Mouse (Mus musculus) c-Kit-positive CD71-positive TER-119-negative erythroid progenitor cells, embryonic 14.5 days (primary cell): ENCODE measurements around the gene Sac3d1.

ENCODE experiments used
- DNase-seq: peaks from one replicate; pipeline ENCODE4 v3.0.0-alpha.2; 2013; ENCODE audit warnings: low read depth

Sac3d1 gene

DNA sequence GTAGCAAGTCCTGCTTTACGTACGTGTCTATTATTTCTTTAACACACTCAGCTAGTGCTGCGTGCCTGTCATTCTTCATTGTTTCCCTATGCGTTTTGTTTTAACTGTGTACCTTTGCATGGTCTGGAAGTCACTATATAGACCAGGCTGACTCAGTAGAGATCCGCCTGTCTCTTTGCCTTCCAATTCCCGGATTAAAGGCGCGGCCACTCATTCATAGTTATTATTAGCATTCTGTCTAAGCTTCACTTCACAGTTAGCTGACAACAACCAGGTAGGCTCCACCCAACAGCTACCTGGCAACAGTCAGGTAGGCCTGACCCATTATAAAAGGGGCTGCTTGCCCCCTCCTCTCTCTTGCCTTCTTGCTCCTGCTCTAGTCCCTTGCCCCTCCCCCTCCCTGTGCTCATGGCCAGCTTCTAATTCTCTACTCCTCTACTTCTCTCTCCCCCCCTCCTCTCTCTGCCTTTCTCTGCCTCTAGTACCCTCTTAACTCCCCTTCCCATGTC is 281 bp upstream of the Sac3d1 start:
- DNase-seq: no peak

DNA sequence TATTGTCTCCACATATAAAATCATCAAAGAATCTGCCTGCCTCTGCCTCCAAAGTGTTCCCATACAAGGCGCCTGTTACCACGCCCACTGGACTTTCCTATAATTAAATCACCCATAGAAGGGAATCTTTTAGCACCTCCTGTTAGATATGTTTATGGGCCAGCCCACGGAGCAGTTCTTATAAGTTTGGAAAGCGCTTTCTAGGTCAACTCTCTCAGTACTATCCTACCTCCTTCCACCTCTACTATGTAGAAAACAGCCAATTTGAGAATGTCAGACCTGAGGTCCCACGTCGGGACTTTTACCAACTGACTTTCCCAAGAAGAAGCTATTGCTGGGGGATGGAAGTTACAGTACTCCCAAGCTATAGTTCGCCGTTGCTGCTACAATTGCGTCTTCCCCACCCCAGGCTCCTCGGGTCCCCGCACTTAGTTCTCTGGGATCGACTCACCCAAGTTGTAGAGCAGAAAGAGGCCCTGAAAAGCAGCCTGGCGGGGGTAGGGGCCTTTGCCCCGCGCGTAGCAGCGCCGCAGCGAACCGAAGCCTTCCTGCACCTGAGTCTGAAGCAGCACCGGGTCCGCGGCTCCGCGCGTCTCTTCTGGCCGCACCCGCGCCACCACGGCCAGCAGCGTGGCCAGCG is 984 bp downstream of the Sac3d1 start:
- no peak for DNase-seq

DNA sequence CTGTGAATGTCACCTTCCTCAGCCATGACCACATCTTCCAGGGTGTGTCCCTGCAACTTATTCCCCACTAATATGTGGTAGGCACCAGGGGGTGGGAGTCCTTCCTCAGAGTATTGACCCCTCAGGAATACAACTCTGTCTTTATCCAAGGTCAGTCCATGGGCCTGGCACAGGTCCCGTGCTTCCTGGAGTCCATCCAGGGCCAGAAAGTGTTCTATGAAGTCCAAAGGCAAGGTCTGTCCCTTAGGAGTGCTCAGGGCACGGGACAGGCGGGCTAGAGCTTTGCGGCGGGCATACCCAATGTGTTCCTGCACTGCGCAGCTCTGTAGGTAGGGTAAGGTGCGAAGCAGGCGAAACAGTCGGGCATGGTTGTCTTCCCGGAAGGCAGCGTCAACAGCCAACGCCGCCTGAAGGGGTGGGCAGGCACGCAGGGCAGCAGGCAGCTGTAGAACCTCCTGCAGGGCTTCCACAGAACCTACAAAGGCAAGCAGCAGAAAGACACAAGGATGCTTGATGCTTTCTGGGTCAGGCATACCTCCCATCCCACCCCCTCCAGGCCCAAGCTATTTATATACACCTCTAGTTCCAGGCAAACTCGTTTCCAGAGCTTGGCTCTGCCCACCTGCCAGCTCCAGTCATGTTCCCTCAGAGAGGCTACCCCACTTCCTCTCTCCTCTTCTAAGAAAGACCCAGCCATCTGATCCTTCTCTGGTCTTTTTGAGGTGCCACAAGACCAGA is 2.2 kb downstream of the Sac3d1 start:
- DNase-seq: no peak

DNA sequence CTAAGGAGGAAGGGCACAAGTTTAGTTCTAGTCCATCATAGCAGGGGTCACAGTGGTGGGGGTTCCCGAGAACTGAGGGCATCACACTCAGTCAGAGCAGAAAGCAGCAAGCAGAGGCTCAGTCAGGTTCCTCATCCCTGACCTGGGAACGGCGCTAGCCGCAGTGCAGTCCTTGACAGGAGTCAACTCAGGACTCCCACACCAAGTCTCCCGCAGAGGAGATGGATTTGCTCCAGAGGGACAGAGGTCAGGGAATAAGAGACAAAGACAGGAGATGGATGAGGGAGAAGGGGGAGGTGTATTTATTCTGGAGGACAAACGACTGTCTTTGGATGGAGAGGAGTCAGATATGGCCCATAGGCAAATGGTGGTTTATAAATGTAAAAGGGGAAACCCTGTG is 5.3 kb downstream of the Sac3d1 start:
- DNase-seq: no peak

DNA sequence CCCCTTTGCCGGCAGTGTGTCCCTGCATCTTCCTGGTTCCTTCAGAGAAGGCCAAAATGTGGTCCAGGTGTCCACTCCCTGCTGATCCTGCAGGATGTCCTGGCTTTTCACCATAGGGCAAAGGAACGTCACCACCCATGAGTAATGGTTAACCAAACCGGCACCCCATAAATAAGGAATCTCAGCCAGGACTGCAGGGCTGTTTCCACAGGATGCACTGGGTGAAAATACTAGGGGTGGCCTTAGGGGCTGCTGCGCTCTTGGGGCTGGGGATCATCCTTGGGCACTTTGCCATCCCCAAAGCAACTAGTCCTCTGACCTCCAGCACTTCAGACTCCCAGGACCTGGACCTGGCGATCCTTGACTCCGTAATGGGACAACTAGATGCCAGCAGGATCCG is 12.9 kb downstream of the Sac3d1 start, which contains the start of gene Naaladl1:
Gene Naaladl1, plus strand, starts transcription at position 197 of the 400 bp plus-strand sequence.
- no peak for DNase-seq

DNA sequence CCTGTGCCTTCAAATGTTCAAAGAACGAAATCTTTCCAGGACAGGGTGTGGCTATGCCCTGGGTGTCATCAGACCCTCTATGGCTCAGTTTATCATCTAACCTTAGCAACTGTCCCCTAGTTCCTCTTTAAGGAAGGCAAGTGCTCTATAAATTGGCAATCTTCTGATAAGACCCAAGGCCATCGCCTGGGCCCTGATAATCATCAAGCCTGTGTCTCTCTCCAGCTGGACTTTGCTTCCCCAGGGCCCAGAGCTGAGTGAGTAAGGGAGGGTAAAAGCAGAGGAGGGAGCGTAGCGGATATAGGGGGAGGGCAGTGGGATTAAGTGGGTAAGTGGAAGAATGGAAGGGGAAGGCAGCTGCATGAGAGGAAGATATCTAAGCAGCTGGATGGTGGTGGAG is 14.0 kb downstream of the Sac3d1 start:
- no peak for DNase-seq

DNA sequence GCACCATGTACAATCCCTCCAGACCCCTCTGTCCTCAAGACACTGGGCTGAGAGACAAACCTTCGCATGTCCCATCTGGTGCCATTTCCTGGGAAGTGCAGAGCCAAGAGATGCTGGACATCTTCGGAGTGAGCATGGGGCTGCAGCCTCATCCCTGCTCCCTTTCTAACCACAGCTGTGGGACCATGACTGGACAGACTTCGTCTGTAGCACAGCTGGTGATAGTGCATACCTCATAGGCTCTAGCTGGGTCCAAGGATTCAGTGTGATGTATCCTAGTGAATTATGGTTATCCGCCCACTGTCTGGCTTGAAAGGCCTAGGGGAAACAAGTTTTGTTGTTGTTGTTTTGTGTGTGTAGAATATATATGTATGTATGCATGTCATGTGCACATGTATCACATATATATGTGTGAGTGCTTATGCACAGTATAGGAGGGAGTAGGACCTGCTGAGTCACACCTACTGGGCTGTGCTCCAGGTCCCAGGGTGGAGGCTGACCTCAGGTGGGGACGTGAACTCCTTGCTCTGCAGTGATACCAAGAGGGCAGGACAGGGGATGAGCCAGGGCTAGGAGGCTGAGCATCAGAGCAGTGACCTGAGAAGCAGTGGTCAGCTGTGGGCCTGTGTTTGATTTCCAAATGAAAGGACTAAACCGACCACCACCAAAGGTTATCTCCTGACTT is 16.1 kb downstream of the Sac3d1 start:
- no peak for DNase-seq

DNA sequence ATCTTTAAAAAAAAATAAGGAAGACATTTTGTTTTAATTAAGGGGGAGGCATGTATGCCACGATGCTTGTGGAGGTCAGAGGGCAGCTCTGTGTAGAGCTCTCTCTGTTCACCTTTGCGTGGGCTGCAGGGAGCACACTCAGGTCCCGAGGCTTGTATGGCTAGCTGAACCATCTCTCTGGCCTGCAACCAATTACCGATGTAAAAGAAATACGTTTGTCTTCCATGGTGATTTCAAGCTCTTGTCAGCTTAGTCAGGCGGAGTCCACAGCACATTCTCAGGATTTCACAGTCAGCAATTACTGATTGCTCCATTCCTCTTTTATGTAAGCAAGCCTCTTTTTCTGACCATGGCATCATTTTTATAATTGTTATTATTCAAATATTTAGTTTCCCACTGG is 17.3 kb downstream of the Sac3d1 start:
- DNase-seq: no peak

DNA sequence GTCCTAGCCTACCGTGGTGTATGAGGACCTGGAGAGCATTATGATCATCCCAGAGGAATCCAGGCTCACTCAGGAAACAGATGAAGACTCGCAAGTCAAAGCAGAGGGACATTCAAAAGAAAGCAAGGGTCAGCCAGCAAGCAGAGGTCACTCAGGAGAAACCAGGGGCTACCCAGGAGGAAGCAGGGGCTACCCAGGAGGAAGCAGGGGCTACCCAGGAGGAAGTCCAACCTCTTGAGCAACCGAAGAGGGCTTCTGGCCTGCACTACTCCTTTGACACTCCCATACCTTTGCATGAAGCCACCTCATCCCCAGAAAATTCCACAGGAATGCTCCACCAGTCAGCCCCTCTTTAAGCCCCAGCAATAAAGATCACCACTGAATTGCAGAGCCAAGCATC is 20.6 kb downstream of the Sac3d1 start:
- DNase-seq: no peak

DNA sequence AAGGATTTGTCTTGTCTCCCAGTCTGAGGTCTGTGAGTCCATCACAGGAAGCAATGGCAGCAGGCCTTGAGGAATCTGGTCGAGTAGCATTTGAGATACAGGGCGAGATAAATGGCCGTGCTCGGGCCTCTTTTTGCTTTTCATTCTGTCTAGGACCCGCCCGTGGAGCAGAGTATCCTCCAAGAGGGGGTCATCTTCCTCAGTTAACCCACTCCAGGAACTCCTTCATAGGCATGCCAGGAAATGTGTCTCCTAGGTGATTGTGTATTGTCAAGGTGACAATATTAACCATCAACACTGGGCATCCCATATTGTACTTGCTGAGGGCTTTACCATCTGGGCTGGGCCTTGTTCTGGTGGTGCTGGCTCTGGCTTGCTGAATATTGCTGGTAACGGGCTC is 24.3 kb downstream of the Sac3d1 start, which contains the start of gene AC131692.1:
Gene AC131692.1, plus strand, starts transcription at position 301 of the 400 bp plus-strand sequence.
- no peak for DNase-seq

DNA sequence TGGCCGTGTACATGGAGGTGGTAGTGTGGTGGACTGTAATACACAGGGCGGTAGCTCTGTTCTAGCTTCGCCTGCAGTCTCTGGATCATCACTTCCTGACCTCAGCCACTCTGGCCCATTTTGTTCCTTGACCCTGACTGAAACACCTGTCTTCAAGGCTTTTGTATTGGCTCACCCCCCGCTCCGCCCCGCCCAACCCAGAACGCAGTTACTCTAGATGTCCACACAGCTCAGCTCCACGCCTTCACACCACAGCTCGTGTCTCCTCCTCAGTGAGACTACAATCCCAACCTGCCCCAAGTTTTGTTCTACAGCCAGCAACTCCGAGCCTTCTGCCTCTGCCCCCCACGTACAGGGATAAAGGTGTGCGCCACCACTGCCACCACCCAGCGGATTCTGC is 29.6 kb downstream of the Sac3d1 start:
- DNase-seq: no peak

DNA sequence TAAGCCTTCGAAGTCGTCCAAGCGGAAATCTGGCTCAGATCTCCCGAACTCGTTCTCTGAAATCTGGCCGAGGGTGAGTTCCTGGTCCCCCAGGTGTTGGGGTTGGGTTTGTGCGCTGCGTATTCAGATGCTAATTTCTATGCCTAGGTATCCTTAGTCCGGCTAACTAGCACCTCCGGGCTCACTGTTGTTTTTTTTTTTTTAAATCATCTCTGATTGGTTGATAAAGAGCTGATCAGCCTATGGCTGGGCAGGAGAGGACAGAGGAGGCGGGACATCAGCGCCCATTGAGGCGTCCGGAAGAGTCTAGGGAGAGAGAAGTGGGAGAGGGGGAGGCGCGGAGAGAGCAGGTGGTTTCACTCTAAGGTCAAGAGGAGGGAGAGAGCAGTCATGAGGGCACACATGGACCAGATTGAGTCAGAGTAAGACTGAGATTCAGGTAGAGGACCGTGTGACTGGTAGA is 33.0 kb downstream of the Sac3d1 start:
- peak; percentile 77 for DNase-seq

DNA sequence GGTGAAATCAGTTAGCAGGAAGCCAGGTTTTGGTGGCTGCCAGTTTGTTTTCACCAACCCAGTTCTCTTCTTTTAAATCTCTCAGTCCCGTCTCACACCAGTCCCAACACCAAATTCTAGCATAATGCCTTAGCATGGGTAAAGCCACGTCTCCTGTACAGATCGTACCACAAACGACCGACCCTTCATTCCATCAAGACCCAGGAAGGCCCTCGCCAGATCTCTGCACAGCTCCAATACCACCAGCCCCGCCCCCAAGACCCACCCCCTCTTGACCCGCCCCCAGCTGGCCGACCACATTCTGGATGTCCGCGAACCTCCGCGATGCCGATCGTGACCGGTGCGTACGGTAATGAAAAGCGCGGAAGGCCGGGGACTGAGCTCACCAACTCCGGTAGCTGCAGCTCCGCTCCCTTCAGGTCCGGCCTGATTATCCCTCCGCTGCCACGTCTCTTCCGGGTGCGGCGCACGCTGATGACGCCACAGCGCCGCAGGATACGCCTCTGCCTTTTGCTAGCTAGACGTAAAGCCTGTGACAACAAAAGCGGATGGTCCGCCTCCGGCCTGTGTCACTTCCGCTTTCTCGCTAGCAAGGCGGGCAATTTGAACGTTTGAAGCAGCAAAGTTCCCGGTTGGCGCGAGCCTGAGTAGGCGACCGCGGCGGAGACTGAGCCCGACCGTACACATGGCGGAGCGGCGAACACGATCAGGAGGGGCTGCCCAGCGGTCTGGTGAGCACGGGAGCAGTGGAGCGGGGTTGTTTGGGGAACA is 33.8 kb downstream of the Sac3d1 start, which contains the start of the genes Zfpl1 and Cdca5:
Gene Zfpl1, minus strand, starts transcription at position 479 of the 771 bp plus-strand sequence.
Gene Cdca5, plus strand, starts transcription at position 506 of the 771 bp plus-strand sequence.
- DNase-seq: peak; percentile 99

DNA sequence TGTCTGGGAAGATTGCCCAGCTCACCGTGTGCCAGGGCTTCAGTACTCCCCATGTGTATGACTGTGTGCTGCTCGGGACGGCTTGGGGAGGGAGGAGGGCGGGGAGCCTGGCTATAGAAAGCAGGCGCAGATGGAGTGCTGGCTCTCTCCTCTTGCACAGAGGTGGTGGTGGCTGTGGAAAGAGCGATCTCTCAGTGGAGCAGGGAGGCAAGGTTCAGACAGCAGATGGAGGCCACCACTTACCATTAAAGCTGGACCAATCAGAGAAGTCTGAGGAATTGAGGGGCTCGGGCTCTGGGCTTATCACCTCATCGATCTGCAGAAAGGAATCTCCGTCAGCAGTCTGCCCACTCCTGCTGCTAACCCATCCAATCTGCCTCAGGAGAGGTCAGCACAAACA is 36.3 kb downstream of the Sac3d1 start, which contains the start of gene Gm28374:
Gene Gm28374, minus strand, starts transcription at position 101 of the 400 bp plus-strand sequence.
- DNase-seq: no peak

DNA sequence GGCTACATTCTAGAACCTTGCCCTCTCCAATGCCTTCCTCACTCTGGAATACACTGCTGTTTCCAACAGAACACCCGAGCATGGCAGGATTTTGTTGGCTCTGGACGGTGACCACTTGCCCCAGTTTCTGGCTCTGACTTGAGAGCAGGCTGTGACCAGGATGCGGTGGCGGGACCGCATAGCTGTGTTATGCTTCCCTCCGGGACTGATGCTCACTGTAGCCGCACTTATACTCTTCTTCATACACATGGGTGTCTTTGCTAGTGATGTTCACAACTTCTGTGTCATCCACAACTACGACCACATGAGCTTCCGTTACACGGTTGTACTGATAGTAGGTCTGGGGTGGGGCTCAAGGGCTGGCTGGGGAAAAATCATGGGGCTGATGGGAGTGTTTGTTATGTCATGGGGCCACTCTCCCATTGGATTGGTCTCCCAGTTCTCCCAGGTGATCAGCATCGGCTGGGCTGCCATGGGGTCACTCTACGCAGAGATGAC is 38.4 kb downstream of the Sac3d1 start, which contains the start of gene Tmem262:
Gene Tmem262, plus strand, starts transcription at position 51 of the 498 bp plus-strand sequence.
- DNase-seq: no peak

DNA sequence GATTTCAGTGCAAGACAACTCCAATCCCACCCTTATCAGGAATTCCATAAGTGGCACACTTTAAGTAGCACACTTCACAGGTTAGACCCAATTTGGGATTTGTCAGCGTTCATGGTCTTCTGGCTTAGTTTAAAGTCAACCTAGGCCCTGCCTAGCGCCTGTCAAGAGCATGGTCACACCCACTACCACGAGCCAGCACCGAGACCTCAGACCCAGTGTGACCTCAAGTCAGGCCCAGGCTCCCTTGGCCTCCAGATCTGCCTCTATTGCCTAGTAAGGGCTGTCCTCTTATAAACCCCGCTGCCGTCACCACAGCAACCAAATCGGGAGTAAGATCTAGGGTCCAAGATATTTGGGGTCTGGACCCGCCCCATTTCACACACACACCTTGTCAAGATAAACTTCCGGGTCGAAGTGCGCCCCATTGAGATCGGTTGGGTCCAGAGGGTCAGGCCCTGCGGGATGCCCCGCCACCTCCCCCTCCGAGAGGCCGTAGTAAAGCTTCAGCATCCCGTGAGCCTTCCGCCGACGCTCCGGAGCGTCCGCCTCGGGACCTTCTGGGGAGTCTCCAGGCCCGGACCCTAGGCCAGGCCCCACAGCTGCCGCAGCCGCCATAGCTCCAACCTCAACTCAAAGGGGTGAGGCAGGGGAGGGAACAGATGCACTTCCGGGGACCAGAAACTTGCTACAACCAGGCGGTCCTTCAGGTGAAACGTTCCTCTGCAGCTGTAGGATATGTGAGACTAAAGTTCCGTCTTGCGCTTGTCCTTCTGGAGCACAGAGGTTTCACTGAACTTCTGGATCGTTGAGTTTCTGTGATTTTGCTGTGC is 41.7 kb downstream of the Sac3d1 start, which contains the start of gene Vps51:
Gene Vps51, minus strand, starts transcription at position 668 of the 830 bp plus-strand sequence.
- DNase-seq: peak; percentile 90

DNA sequence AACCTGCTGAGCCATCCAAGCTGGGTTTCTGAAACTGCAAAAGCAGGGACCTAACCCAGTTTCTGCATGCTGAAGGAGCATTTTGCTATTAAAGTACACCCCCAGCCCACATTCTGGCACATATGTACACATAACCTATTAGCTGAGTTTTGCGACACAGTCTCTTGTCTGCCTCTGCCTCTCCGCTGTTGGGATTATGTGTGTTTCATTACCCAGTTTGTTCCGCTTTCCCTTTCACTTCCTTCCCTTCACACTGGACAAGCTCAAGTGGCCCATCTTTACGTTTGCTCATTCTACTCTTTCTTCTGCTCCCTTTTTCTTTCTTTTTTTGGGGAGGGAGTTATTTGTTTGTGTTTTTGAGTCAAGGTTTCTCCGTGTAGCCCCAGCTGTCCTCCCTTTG is 44.6 kb downstream of the Sac3d1 start:
- no peak for DNase-seq

DNA sequence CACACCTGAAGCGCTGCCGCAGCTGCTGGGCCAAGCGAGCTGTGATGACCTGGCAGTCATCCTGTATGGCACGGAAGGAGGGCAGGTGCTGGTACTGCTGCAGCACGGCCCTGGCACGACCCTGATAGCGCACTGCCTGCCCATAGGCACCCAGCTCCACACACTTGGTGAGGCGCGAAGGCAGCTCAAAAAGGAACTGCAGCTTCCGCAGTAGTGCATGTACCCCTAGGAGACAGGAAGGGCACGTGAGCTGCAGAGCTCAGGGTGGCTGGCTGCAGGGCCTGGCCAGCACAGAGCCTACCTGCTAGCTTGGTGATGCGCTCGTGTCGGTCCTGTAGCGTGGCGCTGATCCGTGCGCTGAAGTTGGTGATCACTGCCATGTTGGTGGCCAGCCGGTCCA is 47.2 kb downstream of the Sac3d1 start:
- no peak for DNase-seq

DNA sequence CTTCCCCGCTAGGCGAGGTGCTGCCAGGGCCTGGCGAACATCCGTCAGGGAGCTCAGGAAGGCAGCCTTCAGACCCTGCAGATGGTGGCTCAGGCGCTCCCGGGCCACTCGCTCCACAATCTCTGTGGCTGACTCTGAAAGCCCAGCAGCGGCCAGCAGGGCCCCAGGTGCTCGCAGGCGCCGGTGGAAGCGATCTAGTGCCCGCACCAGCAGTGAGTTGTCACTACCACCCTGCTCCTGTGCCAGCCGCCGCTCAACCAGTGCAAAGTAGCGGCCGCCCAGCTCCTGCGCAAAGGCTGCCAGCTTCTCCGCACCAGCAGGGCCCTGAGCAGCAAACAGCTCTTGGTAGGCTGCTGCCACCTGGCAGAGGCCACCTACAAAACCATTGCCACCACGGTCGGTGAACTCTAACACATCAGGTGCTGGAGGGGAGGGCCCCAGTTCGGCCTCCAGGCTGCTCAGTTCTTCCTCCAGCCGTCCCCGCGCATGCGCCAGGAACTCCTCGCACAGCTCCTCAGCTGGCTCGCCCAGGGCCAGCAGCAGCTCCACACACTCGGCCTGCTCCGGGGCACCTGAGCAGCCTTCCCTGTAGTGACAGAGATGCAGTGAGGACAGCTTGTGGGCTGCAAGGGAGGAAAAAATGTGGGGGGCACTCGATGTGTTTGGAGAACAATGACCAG is 47.7 kb downstream of the Sac3d1 start:
- DNase-seq: no peak

DNA sequence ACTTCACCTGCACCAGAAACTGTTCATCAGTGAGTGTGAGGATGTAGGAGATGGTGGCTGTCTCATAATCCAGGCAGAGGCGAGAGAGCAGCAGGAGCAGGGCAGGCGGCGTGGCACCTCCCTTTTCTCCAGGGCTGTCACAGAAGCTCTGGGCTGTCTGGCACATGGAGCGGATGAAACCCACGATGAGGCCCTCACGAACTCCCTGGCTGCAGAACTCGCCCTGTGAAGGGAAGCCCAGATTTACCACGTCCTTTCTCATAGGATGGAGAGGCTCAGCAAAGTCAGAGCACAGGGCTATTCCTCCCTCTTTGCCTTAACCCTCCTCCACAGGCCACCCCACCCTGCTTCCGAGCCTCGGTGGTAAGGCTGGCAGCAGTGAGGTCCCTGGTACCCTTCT is 48.6 kb downstream of the Sac3d1 start:
- no peak for DNase-seq
